27 mouse cellular contexts compared by ENCODE assay signal in the genomic region with DNA sequence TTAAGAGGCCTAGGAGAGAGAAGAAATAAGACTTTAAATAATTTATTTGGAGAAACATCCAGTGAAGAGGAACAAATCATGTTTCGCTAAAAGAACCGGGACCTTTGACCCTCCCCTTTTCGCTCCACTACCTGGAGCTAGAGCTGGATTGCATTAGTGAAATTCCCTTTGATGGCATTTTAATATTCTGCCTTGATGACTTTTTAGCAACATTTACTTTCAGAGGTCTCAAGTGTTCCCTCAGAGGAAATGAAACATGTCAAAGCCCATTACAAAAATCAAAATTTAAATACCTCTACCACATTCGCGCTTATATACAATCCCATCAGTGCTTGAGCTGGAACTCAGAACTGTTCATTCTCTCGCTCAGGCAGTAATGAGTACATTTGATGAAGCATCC.
DNase-seq lines count a peak whose midpoint lies in the region; ATAC-seq and TF ChIP-seq lines count a peak whose summit lies in the region.
"Had no signal": no experiment of that assay in that cellular context is flagged by ENCODE, and none has a peak within 500 bp of the region (broad histone marks: within the 10 kb centered on the region; RNA-seq: fewer than 3 reads in every experiment).

No protein-coding gene starts in this region.

- H3K4me3 ChIP-seq in kidney, postnatal 0 days (replicated peaks; ENCODE audit: low read depth, low read length) = no peak overlapping the region
- H3K4me3 ChIP-seq in lung, postnatal 0 days (ENCODE audit: low read depth, low read length) = no peak overlapping the region
- H3K4me3 ChIP-seq: forebrain, embryonic 10.5 days; forebrain, embryonic 13.5 days; gastrocnemius, adult 2 months; hindbrain, embryonic 10.5 days; hindbrain, embryonic 13.5 days had no signal

- no peak overlapping the region for H3K9ac ChIP-seq in kidney, postnatal 0 days (ENCODE audit: low read depth, low read length)
- no peak overlapping the region for H3K9ac ChIP-seq in lung, postnatal 0 days (replicated peaks; ENCODE audit: low read depth)
- H3K9ac ChIP-seq: forebrain, embryonic 13.5 days; hindbrain, embryonic 13.5 days had no signal

- DNase-seq in embryo, embryonic 11 days = peak; percentile 14
- no peak for DNase-seq in embryo, embryonic 10.5 days (ENCODE audit: low spot score)
- DNase-seq in kidney, postnatal 0 days (ENCODE audit: low spot score) = peak; percentile 8
- DNase-seq in kidney, postnatal 10 days = no peak
- DNase-seq in hindlimb bud, embryonic 11.5 days (ENCODE audit: extremely low spot score, low read depth, low spot score) = peak; percentile 61
- DNase-seq in mesoderm, embryonic 11.5 days (ENCODE audit: low read depth, low spot score) = peak; percentile 2
- no peak for DNase-seq in lung, postnatal 0 days (ENCODE audit: low spot score)
- DNase-seq in heart, postnatal 10 days = no peak
- DNase-seq: adrenal gland, adult 8-10 months; adrenal gland, postnatal 36 days; cerebellum, adult 11-12 months; cerebellum, adult 8-10 months; cerebellum, postnatal 10 days; cerebellum, postnatal 36 days; gastrocnemius, adult 2 months; gastrocnemius, postnatal 14 days; heart, adult 11 months; heart, postnatal 36 days had no signal

- no peak for TF ChIP-seq CTCF in kidney, postnatal 0 days (IDR thresholded peaks at IDR 0.05; ENCODE audit: low read depth)
- TF ChIP-seq CTCF in lung, postnatal 0 days (IDR thresholded peaks at IDR 0.05) = no peak

- ATAC-seq in kidney, postnatal 0 days (replicated peaks; ENCODE audit: low FRiP score, low read depth) = no peak
- no peak for ATAC-seq in lung, postnatal 0 days
- ATAC-seq: activated CD4-positive, CD25-positive, alpha-beta regulatory T cell, adult 4 months; forebrain, embryonic 13.5 days; forebrain, embryonic 16.5 days; hindbrain, embryonic 16.5 days; inflammation-experienced regulatory T-cells, adult 6 months had no signal

- TF ChIP-seq EP300 in lung, postnatal 0 days (IDR thresholded peaks at IDR 0.05) = no peak

- no peaks in the 10 kb centered on the region for H3K4me1 ChIP-seq in kidney, postnatal 0 days (replicated peaks; ENCODE audit: insufficient read depth, low read length)
- H3K4me1 ChIP-seq in lung, postnatal 0 days (ENCODE audit: insufficient read depth, low read depth, low read length) = no peaks in the 10 kb centered on the region
- H3K4me1 ChIP-seq: forebrain, embryonic 10.5 days; forebrain, embryonic 13.5 days; hindbrain, embryonic 10.5 days had no signal

- no peak overlapping the region for H3K27ac ChIP-seq in kidney, postnatal 0 days
- no peak overlapping the region for H3K27ac ChIP-seq in lung, postnatal 0 days (ENCODE audit: low read length)
- H3K27ac ChIP-seq: forebrain, embryonic 10.5 days; forebrain, embryonic 13.5 days; gastrocnemius, adult 2 months; hindbrain, embryonic 10.5 days; hindbrain, embryonic 13.5 days had no signal

- H3K36me3 ChIP-seq in kidney, postnatal 0 days (ENCODE audit: insufficient read depth, low read length) = no peaks in the 10 kb centered on the region
- no peaks in the 10 kb centered on the region for H3K36me3 ChIP-seq in lung, postnatal 0 days (ENCODE audit: insufficient read depth, low read length)
- H3K36me3 ChIP-seq: forebrain, embryonic 10.5 days; hindbrain, embryonic 10.5 days; hindbrain, embryonic 13.5 days had no signal

- no peaks in the 10 kb centered on the region for H3K27me3 ChIP-seq in kidney, postnatal 0 days (ENCODE audit: insufficient read depth, low read length)
- no peaks in the 10 kb centered on the region for H3K27me3 ChIP-seq in lung, postnatal 0 days (replicated peaks; ENCODE audit: insufficient read depth, low read length)
- H3K27me3 ChIP-seq: forebrain, embryonic 13.5 days; hindbrain, embryonic 13.5 days had no signal

- WGBS in kidney, postnatal 0 days = 52% methylated on average over 6 of the region's 6 CpGs
- WGBS in lung, postnatal 0 days = 90% methylated on average over 6 of the region's 6 CpGs

- H3K4me2 ChIP-seq in kidney, postnatal 0 days (ENCODE audit: low read length) = no peak overlapping the region
- no peak overlapping the region for H3K4me2 ChIP-seq in lung, postnatal 0 days (replicated peaks; ENCODE audit: low read depth, low read length)
- H3K4me2 ChIP-seq: forebrain, embryonic 13.5 days; heart, embryonic 11.5 days; hindbrain, embryonic 13.5 days had no signal

- no peaks in the 10 kb centered on the region for H3K9me3 ChIP-seq in kidney, postnatal 0 days (replicated peaks; ENCODE audit: low read length)
- H3K9me3 ChIP-seq in lung, postnatal 0 days (ENCODE audit: low read length) = no peaks in the 10 kb centered on the region
- H3K9me3 ChIP-seq: forebrain, embryonic 10.5 days; forebrain, embryonic 13.5 days; hindbrain, embryonic 10.5 days; hindbrain, embryonic 13.5 days had no signal

- intact Hi-C loops in heart, postnatal 10 days (cut with DNase I) = no loop called here

Comparison
In these comparisons a context has a peak if more than half of its experiments do, and no peak if none do; other contexts are left out.
1. DNase-seq: peak in embryo, embryonic 11 days (single experiment), kidney, postnatal 0 days (single experiment), hindlimb bud, embryonic 11.5 days (single experiment) and mesoderm, embryonic 11.5 days (single experiment); none in embryo, embryonic 10.5 days (single experiment), kidney, postnatal 10 days (single experiment), lung, postnatal 0 days (single experiment) and heart, postnatal 10 days (0 of 2).